Mouse (Mus musculus) MN1 (cell line): ENCODE measurements around the gene Mgat3.

ENCODE experiments used
- DNase-seq: peaks from one replicate; pipeline ENCODE4 v3.0.0-alpha.2; 2016; ENCODE audit warnings: low spot score

Mgat3 gene

DNA sequence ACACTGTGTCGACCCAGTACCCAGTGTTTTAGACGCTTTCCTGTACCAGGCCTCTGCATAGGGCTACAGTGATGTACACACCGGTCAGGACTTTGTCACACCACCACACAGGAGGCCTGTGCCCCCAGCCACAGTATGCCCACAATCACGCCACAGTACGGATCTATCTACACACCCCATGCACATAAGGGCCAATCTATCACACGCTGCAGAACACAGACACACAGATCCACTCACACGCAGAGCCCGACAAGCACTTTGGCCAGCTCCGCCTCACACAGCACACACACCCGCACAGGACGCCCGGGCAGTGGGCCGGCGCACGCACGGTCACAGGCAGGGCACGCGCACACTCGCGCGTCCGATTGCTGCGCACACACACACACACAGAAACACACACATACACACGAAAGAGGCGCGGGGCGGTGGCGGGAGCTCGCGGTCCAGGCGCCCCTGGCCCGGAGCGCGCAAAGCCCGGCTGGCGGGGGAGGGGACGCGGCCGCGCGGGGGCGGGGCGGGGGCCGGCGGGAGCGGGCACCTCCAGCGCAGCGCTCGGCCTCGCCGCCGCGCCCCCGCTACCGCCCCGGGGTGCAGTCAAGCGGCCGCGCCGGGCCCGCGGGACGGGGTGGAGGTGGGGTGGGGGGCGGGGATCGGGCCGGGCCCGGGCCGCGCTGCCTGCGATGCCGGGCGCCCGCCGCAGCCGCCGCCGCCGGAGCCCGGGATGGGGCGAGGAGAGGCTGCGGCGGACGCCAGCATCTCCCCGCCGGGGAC lies at the start of gene Mgat3:
Gene Mgat3 (plus strand): TSS at position 721 of the 771 bp plus-strand sequence.
- DNase-seq, result peak; percentile 83

DNA sequence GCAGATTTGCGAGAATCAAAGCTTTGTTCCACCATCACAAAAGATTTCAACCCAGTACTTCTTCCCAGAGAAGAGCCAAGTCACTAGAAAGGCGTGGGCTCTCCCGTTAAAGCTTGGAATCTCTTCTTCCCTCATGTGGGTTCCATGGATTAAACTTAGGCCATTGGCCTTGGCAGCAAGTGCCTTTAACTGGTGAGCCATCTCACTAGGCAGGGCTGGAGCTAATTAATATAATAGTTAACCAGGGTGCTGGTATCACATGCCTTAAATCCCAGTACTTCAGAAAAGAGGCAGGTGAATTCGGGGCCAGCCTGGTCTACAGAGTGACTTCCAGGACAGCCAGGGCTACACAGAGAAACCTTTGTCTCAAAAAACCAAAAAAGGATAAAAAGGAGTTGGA lies 48.9 kb upstream of the Mgat3 start:
- DNase-seq, result no peak

GRCm38 (mm10) chr15:80127191-80127590 lies 46.3 kb upstream of the Mgat3 start:
- DNase-seq, result peak; percentile 35

- no peak for DNase-seq
Observed at GRCm38 (mm10) chr15:80129982-80130381, 43.5 kb upstream of the Mgat3 start.

DNA sequence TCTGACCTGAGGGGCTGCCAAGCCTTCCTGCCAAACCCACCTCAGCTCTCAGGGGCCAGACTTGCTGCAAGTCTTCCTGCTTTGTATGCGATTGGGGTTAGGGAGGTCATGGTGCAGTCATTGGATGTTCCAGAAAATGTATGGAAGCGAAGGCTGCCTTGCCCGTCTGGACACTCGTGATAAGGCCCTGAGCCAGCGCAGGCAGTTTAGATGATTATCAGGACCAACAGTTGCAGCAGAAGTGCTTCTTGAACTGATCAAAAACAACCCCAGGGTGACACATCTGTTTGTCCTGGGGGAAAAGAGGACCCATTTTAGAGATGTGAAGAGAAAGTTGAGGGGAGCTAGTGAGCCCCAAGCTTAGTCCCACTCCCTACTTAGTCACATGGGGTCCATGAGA lies 42.8 kb upstream of the Mgat3 start:
- peak; percentile 27 for DNase-seq

- no peak for DNase-seq
Observed at GRCm38 (mm10) chr15:80131421-80131820, 42.1 kb upstream of the Mgat3 start.

- no peak for DNase-seq
Observed at GRCm38 (mm10) chr15:80132452-80132851, 41.1 kb upstream of the Mgat3 start.

DNA sequence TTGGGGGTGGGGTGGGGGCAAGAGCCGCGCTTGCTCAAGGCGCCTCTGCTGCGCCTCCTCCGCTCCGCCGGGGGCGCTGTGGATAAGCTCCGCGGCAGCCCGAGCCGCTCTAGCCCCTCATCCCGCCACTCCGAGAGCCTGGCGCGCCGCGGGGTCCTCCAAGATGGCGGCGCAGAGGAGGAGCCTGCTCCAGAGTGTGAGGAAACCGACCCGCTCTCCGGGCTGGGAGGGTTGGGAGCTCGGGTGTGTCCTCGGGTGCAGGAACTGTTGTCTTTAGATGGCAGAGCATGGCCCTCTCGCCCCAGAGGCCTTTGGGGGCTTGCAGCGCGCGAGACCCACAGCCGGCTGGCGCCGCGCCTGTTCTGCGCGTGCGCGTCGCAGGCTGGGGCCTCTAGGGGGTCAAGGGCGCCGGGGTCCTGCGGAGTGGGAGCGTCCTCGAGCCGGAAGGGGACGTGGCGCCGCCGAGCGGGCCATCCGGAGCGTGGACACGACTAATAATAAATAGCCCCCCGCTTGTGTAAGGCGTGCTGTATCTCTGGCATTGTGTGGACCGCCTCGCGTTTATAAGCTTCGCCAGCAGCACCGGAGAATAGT lies 40.4 kb upstream of the Mgat3 start, which contains the start of gene Tab1:
Gene Tab1 (plus strand): TSS at position 135 of the 594 bp plus-strand sequence.
- DNase-seq, result peak; percentile 97

DNA sequence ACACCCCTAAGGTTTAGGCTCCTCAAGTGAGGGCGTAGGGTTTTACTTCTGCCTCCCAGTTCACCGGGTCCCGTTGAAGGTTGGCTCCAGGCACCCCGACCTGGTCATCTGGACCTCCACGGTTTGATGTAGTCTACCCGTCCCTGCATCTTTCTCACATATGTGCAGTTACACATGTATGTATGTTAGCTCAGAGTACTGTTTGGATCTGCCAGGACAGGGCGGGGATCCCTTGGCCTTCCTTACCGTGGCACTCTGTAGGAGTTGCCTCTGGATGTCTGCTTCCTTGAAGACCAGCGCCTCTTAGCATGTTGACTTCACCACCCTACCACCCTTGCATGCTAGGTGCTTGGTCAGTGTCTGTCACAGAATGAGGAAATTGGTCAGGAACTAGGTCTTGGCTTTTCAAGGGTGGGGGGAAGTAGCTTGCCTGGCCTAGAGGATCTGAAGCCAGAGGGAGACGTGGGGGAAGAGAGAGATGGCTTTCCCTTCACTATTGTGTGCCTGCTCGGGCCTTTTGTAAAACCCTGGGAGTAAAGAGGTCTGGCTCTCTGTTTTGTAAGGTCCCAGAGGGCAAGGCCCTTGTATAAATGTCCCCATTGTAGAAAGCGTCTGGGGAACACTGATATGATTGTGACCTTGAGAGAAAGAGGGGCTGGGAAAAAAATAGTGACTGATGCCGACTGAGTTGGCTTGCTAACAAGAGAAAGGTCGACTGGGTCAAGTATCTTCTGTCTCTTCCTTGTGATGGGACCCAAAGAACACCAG lies 39.7 kb upstream of the Mgat3 start:
- peak; percentile 55 for DNase-seq

DNA sequence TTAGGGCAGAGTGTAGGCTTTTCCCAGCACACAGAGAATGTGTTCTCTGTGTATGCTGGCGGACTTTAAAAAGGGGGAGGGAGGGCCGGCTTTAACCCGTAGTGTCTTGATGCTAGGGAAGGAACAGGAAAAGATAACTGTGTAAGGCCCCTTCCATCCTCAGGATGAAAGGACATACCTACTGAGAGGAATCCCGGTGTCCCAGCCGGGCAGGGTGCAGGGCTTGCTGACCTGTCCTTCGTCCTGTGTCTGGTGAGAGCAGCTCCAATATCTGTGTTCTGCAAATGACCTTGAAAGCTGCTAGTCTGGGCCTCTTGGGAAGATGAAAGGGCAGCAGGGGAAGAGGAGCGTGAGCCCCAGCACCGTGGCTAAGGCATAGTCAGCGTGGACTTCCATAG lies 39.1 kb upstream of the Mgat3 start:
- peak; percentile 36 for DNase-seq

DNA sequence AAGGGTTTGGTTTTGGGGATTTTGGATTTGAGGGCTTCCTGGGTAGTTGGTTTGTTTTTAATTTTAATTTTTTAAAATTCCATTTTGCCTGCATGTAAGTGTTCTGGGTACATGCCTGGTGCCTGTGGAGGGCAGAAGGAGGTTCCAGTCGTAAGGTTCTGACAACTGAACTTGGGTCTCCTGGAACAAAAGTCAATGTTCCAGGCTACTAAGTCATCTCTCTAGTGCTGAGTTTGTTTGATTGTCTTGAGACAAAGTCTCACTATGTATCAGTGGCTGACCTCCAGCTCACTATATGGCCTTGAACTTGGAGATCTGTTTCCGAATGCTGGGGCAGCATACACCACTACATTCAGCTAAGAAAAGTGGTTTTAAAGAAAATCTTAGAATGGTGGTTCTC lies 38.0 kb upstream of the Mgat3 start:
- no peak for DNase-seq

DNA sequence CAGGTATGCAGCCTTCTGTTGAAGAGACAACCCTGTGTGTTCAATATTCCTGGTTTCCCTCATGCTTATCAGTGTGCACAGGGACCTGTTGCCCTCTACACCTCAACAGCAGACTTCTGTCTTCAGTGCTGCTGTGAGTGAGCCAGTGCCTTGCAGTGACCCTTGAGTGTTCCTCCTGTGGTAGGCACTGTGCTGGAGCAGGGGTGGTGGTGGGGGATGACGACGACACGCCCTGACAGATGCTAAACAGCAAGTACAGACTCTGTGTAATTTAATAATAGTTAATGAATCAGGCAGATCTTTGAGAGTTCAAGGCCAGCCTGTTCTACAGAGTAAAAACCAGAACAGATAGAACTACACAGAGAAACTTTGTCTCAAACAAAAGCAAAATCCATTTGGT lies 36.9 kb upstream of the Mgat3 start:
- peak; percentile 40 for DNase-seq

GRCm38 (mm10) chr15:80137945-80138791 lies 35.4 kb upstream of the Mgat3 start:
- DNase-seq, result no peak

GRCm38 (mm10) chr15:80140302-80140701 lies 33.2 kb upstream of the Mgat3 start:
- DNase-seq, result no peak

DNA sequence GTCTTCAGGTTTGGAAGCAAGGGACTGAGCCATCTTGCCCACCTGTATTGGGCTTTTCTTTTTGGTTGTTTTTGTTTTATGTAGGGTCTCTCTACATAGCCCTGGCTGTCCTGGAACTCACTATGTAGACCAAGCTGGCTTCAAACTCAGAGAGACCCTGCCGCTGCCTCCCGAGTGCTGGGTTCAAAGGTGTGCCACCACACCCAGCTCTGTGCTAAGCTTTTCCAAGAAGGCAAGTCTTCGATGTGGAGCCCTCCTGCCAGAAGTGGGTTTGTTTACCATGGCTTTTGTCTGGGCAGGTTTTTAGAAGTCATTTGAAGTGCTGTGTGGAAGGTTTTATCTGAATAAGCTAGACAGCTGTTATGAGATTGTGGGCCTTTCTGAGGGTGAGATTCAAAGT lies 32.6 kb upstream of the Mgat3 start:
- DNase-seq, result no peak

DNA sequence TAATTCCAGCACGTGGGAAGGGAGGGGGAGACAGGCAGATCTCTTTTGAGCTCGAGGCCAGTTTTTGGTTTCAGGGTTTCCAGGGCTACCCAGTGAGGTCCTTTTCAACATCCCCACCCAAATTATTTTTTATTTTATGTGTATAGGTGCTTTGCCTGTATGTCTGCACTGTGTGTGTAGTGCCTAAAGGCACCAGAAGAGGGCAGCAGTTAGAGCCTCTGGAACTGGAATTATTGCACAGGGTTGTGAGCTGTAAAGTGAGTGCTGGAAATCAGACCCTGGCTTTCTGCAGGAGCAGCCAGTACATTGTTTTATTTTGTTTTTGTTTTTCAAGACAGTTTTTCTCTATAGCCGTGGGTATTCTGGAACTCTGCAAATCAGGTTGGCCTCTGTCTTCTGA lies 31.4 kb upstream of the Mgat3 start:
- no peak for DNase-seq

GRCm38 (mm10) chr15:80143760-80144159 lies 29.8 kb upstream of the Mgat3 start:
- no peak for DNase-seq

DNA sequence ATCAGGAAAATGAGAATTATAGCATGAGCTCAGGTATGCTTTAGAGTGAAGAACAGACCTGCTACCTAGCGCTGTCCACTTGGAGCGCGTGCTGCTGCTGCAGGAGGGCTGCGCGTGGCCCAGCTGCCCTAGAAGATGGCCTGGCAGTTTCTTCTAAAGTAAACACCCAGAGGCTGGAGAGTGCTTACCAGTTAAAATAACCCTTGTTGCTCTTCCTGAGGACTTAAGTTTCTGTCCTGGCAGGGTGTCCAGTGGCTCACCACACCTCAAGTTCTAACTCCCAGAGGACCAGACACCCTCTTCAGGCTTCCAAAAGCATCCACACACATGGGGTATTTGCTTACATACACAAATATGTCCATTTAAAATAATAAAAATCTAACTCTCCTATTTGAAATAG lies 28.1 kb upstream of the Mgat3 start:
- no peak for DNase-seq

GRCm38 (mm10) chr15:80146153-80146552 lies 27.4 kb upstream of the Mgat3 start:
- DNase-seq, result peak; percentile 35

- DNase-seq, result no peak
Observed at GRCm38 (mm10) chr15:80147090-80147489, 26.4 kb upstream of the Mgat3 start.

DNA sequence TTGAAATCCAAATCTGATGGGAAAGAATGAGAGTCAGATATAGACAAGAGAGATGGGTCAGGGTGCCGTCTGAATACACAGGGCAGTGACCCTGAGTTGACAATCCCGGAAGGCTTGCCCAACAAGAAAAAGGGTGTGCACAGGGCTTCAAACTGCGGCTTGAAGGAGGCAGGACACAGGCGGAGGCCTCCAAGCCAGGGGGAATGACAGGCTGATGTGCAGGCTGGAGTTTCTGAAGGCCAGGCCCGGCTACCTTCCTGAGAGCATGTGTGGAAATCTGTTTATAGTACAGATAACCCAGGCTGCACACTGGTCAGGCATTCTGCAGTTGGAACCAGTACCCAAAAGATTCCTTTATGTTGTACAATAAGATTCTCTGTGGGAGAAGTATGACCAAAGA lies 26.0 kb upstream of the Mgat3 start:
- no peak for DNase-seq

- no peak for DNase-seq
Observed at GRCm38 (mm10) chr15:80148565-80148964, 25.0 kb upstream of the Mgat3 start.
